Mouse (Mus musculus) neural tube, embryonic 12.5 days (tissue): ENCODE results near the gene Bag6. TPM values are rescaled to one million over a fixed set of nuclear protein-coding genes. Genes with fewer than 3 reads are reported as not detected.

Experiments
- ATAC-seq: fragments of 200-750 bp; cut with Nextera tagmentation; 2 replicates; pipeline ENCODE4 v1.8.0; 2017; ENCODE audit warnings: low read depth, mild to moderate bottlenecking, moderate TSS enrichment, moderate library complexity; ENCODE audit not compliant: low FRiP score
- H3K27ac ChIP-seq: fragments of 300-500 bp; sonication (generic); 2 replicates; pipeline ENCODE4 v1.5.1; 2016
- H3K27me3 ChIP-seq: fragments of 300-500 bp; sonication (generic); replicated peaks from 2 replicates; pipeline ENCODE4 v1.6.1; 2016; ENCODE audit warnings: mild to moderate bottlenecking
- H3K36me3 ChIP-seq: fragments of 300-500 bp; sonication (generic); 2 replicates; pipeline ENCODE4 v1.6.1; 2016; ENCODE audit warnings: mild to moderate bottlenecking
- H3K4me1 ChIP-seq: fragments of 300-500 bp; sonication (generic); 2 replicates; pipeline ENCODE4 v1.6.1; 2016
- H3K4me2 ChIP-seq: fragments of 300-500 bp; sonication (generic); replicated peaks from 2 replicates; pipeline ENCODE4 v1.6.1; 2016; ENCODE audit warnings: mild to moderate bottlenecking
- H3K4me3 ChIP-seq: fragments of 300-500 bp; sonication (generic); 2 replicates; pipeline ENCODE4 v1.5.1; 2016
- H3K9ac ChIP-seq: fragments of 300-500 bp; sonication (generic); 2 replicates; pipeline ENCODE4 v1.6.1; 2016; ENCODE audit warnings: mild to moderate bottlenecking
- H3K9me3 ChIP-seq: fragments of 300-500 bp; sonication (generic); 2 replicates; pipeline ENCODE4 v1.6.1; 2016; ENCODE audit warnings: mild to moderate bottlenecking
- WGBS: fragments of 180-500 bp; shearing (Covaris S2); methylation state at CpG from one replicate; pipeline ENCODE4 v1.1.7; 2016; 5-methylcytosine and 5-hydroxymethylcytosine counted together
- polyA plus RNA-seq: library from polyadenylated mRNA; unstranded; fragments of >200 nt; fragmentation: Nextera tagmentation; extraction: Ambion mirVana; gene quantifications from 2 replicates; pipeline ENCODE4 v1.2.1, GENCODE M21; 2016

Gene Bag6
- polyA plus RNA-seq, 1 experiment from 2014 or later, result 82.8 TPM

- ATAC-seq, result no peak
- H3K27ac ChIP-seq, result no peak overlapping the region
- H3K9me3 ChIP-seq, result no peaks in the 10 kb centered on the region
- 93% methylated on average over 7 of the region's 7 CpGs for WGBS
- H3K27me3 ChIP-seq, result no peaks in the 10 kb centered on the region
- no peak overlapping the region for H3K4me3 ChIP-seq
- no peak overlapping the region for H3K4me2 ChIP-seq
- no peak overlapping the region for H3K9ac ChIP-seq
- peaks cover 23% of the 10 kb centered on the region for H3K4me1 ChIP-seq
- H3K36me3 ChIP-seq, result peaks cover 4% of the 10 kb centered on the region
Measured at GRCm38 (mm10) chr17:35133517-35133916, 1.5 kb upstream of the Bag6 start.

- Histone ChIP-seq H3K27me3 (no peaks in the 10 kb centered on the region), H3K4me1 (peaks cover 23% of the 10 kb centered on the region), H3K9ac (peak overlapping the region; percentile 76), H3K4me2 (peak overlapping the region; percentile 90), H3K27ac (peak overlapping the region; percentile 77), H3K36me3 (peaks cover 27% of the 10 kb centered on the region), H3K9me3 (no peaks in the 10 kb centered on the region), H3K4me3 (peak overlapping the region; percentile 77)
- WGBS, result under 1% methylated on average over 43 of the region's 43 CpGs
- peak; percentile 68 for ATAC-seq
Measured at GRCm38 (mm10) chr17:35135591-35136320, 778 bp downstream of the Bag6 start.

- ATAC-seq, result no peak
- no peak overlapping the region for H3K4me2 ChIP-seq
- no peak overlapping the region for H3K4me3 ChIP-seq
- H3K36me3 ChIP-seq, result peaks cover 62% of the 10 kb centered on the region
- H3K4me1 ChIP-seq, result peaks cover 23% of the 10 kb centered on the region
- H3K27ac ChIP-seq, result no peak overlapping the region
- no peaks in the 10 kb centered on the region for H3K9me3 ChIP-seq
- H3K27me3 ChIP-seq, result no peaks in the 10 kb centered on the region
- 96% methylated on average over 3 of the region's 3 CpGs for WGBS
- no peak overlapping the region for H3K9ac ChIP-seq
Measured at GRCm38 (mm10) chr17:35139269-35139668, 4.3 kb downstream of the Bag6 start.

- no peak overlapping the region for H3K9ac ChIP-seq
- H3K9me3 ChIP-seq, result no peaks in the 10 kb centered on the region
- no peaks in the 10 kb centered on the region for H3K27me3 ChIP-seq
- 83% methylated on average over 16 of the region's 16 CpGs for WGBS
- no peak overlapping the region for H3K4me2 ChIP-seq
- H3K36me3 ChIP-seq, result peaks cover 75% of the 10 kb centered on the region
- ATAC-seq, result no peak
- no peak overlapping the region for H3K4me3 ChIP-seq
- no peak overlapping the region for H3K27ac ChIP-seq
- peaks cover 23% of the 10 kb centered on the region for H3K4me1 ChIP-seq
Measured at GRCm38 (mm10) chr17:35140490-35140996, 5.6 kb downstream of the Bag6 start.

GRCm38 (mm10) chr17:35141971-35142370 lies 7.0 kb downstream of the Bag6 start:
- ATAC-seq, result no peak
- WGBS, result 92% methylated on average over 6 of the region's 6 CpGs
- Histone ChIP-seq H3K4me2 (no peak overlapping the region), H3K9ac (peak overlapping the region; percentile 38; the same call in 1 of the 2 replicates), H3K27ac (no peak overlapping the region), H3K4me1 (peaks cover 15% of the 10 kb centered on the region), H3K36me3 (peaks cover 89% of the 10 kb centered on the region), H3K27me3 (no peaks in the 10 kb centered on the region), H3K9me3 (no peaks in the 10 kb centered on the region), H3K4me3 (no peak overlapping the region)

GRCm38 (mm10) chr17:35146139-35146538 lies 11.2 kb downstream of the Bag6 start:
- 94% methylated on average over 5 of the region's 5 CpGs for WGBS
- ATAC-seq, result no peak
- Histone ChIP-seq H3K4me2 (no peak overlapping the region), H3K9ac (no peak overlapping the region), H3K27me3 (no peaks in the 10 kb centered on the region), H3K27ac (no peak overlapping the region), H3K9me3 (no peaks in the 10 kb centered on the region), H3K4me1 (no peaks in the 10 kb centered on the region), H3K36me3 (peaks cover 96% of the 10 kb centered on the region), H3K4me3 (no peak overlapping the region)

GRCm38 (mm10) chr17:35147348-35147747 lies 12.4 kb downstream of the Bag6 start:
- Histone ChIP-seq H3K4me2 (no peak overlapping the region), H3K9me3 (no peaks in the 10 kb centered on the region), H3K4me3 (no peak overlapping the region), H3K27ac (no peak overlapping the region), H3K27me3 (no peaks in the 10 kb centered on the region), H3K4me1 (no peaks in the 10 kb centered on the region), H3K36me3 (peaks cover 96% of the 10 kb centered on the region), H3K9ac (no peak overlapping the region)
- ATAC-seq, result no peak
- 62% methylated on average over 3 of the region's 3 CpGs for WGBS

- Histone ChIP-seq H3K27ac (no peak overlapping the region), H3K9ac (no peak overlapping the region), H3K4me3 (no peak overlapping the region), H3K4me1 (no peaks in the 10 kb centered on the region), H3K27me3 (no peaks in the 10 kb centered on the region), H3K9me3 (no peaks in the 10 kb centered on the region), H3K36me3 (peaks cover 96% of the 10 kb centered on the region), H3K4me2 (no peak overlapping the region)
- ATAC-seq, result no peak
- WGBS, result 71% methylated on average over 5 of the region's 5 CpGs
Measured at GRCm38 (mm10) chr17:35147922-35148639, 13.1 kb downstream of the Bag6 start.

- no peak overlapping the region for H3K9ac ChIP-seq
- 92% methylated on average over 4 of the region's 4 CpGs for WGBS
- no peak overlapping the region for H3K4me3 ChIP-seq
- no peaks in the 10 kb centered on the region for H3K9me3 ChIP-seq
- no peaks in the 10 kb centered on the region for H3K4me1 ChIP-seq
- no peak overlapping the region for H3K4me2 ChIP-seq
- H3K27ac ChIP-seq, result no peak overlapping the region
- H3K36me3 ChIP-seq, result peaks cover 96% of the 10 kb centered on the region
- ATAC-seq, result no peak
- H3K27me3 ChIP-seq, result no peaks in the 10 kb centered on the region
Measured at GRCm38 (mm10) chr17:35152121-35152520, 17.1 kb downstream of the Bag6 start.

- Histone ChIP-seq H3K27ac (no peak overlapping the region), H3K9ac (no peak overlapping the region), H3K4me3 (no peak overlapping the region), H3K27me3 (no peaks in the 10 kb centered on the region), H3K4me2 (no peak overlapping the region), H3K36me3 (peaks cover 98% of the 10 kb centered on the region), H3K9me3 (no peaks in the 10 kb centered on the region), H3K4me1 (no peaks in the 10 kb centered on the region)
- ATAC-seq, result no peak
- WGBS, result 97% methylated on average over 9 of the region's 9 CpGs
Measured at GRCm38 (mm10) chr17:35153077-35153476, 18.1 kb downstream of the Bag6 start.

- no peak for ATAC-seq
Measured at GRCm38 (mm10) chr17:35153931-35154330, 19.0 kb downstream of the Bag6 start.

GRCm38 (mm10) chr17:35154616-35155015 lies 19.6 kb downstream of the Bag6 start:
- no peak for ATAC-seq
- no peak overlapping the region for H3K27ac ChIP-seq
- no peaks in the 10 kb centered on the region for H3K9me3 ChIP-seq
- H3K4me3 ChIP-seq, result no peak overlapping the region
- H3K9ac ChIP-seq, result no peak overlapping the region
- no peak overlapping the region for H3K4me2 ChIP-seq
- H3K36me3 ChIP-seq, result peaks cover 98% of the 10 kb centered on the region
- WGBS, result 77% methylated on average over 7 of the region's 7 CpGs
- H3K4me1 ChIP-seq, result no peaks in the 10 kb centered on the region
- H3K27me3 ChIP-seq, result no peaks in the 10 kb centered on the region

More at GRCm38 (mm10) chr17:35153931-35154330, 19.0 kb downstream of the Bag6 start:
- Histone ChIP-seq H3K27me3 (no peaks in the 10 kb centered on the region), H3K36me3 (peaks cover 98% of the 10 kb centered on the region), H3K4me2 (no peak overlapping the region), H3K9me3 (no peaks in the 10 kb centered on the region), H3K4me1 (no peaks in the 10 kb centered on the region), H3K9ac (no peak overlapping the region), H3K4me3 (no peak overlapping the region), H3K27ac (no peak overlapping the region)
- 87% methylated on average over 4 of the region's 4 CpGs for WGBS
